Mouse (Mus musculus) layer of hippocampus, adult 8-10 months (tissue): ENCODE results near the gene Ngdn. TPM values are rescaled to one million over a fixed set of nuclear protein-coding genes. Genes with fewer than 3 reads are reported as not detected.
"Not testable (repeated sequence)": the region's sequence is repeated elsewhere in the genome, so short reads cannot be mapped to it uniquely, and the experiment has no call there.

ENCODE experiments used
- DNase-seq, 2 experiments: peaks; one replicate each; pipeline ENCODE4 v3.0.0; 2022; ENCODE audit warnings: low spot score in 2 of 2
- total RNA-seq, 4 experiments: library from RNA; stranded (reverse); gene quantifications; 2 replicates each; pipeline ENCODE4 v1.2.4; 2022

The Ngdn gene
- total RNA-seq, 4 experiments from 2014 or later: 32.5 to 39.5 (median 34.1) TPM

DNA sequence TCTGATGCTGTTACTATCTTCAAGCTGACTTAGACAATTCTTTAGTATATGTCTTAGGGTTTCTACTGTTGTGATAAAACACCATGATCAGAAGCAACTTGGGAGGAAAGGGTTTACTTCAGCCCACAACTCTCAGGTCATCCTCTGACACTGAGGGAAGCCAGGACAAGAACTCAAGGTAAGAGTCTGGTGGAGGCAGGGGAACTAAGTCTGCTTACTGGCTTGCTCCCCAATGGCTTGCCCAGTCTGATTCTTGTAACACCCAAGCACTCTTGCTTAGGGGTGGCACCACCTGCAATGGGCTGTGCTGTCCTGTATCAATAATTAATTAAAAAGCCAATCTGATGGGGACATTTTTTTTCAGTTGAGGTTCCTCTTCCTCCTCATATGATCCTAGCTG is 16.6 kb upstream of the Ngdn start:
- no peak for DNase-seq

DNA sequence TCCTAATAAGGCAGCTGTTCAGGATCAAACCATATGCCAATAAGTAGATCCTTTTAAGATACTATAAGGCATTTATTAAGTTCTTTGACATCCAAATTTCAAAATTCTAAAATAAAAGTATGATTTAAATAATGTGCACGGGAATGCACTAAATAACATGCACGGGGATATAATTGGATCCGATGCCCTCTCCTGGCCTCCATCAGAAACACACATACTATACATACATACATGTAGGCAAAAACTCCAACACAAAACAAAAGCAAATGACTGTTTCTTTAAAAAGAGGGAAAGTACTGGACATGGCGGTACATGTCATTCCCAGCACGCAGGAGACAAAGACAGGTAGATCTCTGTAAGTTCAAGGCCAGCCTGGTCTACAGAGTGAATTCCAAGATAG is 15.4 kb upstream of the Ngdn start:
- DNase-seq: not testable (repeated sequence)

DNA sequence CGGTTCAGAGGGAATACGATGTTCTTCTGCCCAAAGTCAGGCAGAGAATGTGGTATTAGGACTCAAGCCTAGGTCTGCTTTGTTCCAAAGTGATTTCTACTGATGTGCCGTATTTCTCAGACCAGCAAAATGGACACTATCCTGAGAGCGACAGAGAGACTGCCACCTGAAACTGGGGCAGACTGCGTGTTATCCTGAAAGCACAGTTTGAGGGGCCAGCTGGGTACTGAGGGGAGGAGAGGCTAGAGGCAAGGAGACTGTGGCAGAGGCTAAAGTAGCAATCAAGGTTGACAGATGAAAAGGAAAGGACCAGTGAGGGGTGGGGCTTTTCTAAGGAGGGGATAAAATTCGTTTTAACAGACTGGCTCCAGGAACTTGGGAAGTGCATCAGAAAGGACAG is 14.4 kb upstream of the Ngdn start:
- no peak for DNase-seq

DNA sequence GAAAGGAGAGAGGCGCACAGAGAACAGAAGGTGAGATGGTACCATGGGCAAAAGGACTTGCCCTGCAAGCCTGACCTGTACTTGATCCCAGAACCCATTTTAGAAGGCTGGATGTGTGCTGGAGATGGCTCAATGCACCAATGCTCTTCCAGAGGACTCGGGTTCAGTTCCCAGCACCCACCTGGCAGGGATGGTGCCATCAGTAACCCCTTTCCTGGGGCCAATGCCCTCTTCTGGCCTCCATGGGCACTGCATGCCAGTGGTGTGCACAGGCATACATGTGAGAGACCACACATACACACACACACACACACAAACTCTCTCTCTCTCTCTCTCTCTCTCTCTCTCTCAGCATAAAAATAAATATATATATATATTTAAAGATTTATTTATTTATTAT is 13.8 kb upstream of the Ngdn start:
- DNase-seq: no peak

DNA sequence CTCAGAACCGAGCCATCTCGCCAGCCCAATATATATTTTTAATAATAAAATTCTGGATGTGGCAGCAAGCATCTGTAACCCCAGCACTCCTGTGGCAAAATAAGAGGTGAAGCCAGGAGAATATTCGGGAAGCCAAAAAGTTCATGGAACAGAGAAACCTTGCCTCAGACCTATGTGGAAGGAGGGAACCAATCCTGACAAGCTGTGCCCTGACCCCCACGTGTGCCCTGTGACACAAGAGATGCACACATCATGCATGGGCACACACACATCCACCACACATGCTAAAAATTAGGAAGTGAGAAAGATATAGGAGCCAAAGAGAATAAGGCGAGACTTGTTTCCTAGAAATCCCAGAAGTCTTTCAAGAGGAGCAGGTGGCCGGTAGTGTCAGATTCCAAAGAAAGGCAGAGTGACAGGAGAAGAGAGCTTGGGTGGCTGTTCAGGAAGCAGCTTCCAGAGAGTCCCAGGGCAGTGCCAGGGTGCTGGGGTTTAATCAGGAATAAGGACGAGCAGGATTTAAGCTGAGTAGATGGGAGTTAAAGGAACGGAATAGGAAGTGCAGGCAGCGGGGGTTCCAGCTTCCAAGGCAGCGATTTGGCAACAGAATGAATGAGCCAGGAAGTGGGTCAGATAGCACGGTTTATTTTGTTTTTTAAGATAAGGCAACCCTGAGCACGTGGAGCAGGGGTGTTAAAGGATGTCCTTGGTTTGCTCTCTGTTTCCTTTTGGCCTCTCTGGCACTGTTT is 13.1 kb upstream of the Ngdn start:
- no peak for DNase-seq

DNA sequence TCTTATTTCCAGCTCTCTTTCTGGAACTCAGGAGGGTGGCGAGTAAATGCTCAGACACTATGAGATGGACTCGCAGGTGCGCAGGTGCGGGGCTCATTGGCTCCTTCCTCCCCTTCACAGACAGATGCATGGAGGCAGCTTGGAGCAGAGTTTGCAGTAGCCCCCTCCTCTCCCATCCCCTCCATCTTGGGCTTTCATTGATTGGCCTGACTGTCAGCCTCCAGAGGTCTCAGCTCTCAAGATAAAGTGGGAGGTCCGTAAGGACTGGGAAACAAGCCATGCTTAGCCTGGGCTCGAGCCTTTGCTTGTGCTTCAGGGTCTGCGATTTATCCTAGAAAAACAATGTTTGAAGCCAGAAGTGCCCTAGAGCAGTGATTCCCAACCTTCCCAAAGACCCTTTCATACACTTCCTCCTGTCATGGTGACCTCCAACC is 12.6 kb upstream of the Ngdn start:
- DNase-seq: no peak

DNA sequence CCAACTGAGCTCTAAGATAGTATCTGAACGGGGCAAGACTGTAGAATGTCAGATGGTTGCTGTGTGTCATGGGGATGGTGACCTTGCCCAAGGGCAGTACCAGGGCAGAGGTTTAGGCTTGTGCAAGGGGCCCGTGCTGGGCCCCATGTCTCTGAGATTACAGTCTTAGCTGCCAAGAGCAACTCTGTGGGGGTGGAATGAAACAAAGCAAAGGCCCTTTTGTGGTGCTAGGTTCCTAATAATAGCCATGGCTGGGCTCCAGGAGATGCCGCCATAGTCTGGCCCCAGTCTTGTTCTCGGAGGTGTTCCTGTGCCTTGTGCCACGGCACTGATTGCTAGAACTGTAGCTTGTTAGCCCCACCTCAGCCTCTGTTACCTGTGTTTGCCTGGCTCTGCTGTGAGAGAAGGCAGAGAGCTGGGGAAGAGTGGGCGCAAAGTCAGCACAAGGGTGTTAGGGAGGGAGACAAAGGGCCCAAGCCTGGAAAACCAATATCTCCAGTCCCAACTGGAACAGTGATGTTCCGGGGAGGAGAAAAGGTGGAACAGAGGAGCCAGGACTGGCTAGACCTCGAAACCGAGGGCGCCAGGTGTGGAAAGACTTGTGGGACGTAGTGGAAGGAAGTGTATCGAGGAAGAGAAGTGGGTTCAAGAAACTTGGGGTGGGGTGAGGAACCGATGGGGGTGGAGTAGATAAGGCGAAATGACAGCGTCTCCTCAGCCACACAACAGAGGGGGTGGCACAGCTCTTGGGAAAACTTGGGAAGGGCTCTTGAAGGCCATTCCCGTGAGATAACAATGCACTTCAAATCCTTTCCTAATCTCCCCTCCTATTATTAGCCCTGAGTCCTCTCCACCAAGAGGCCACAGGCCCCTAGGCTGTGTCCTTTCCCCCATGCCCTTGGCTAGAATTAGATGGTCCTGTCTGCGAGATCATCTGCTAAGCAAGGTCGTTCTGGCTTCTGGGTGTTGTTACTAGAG is 11.1 kb upstream of the Ngdn start:
- DNase-seq: no peak

DNA sequence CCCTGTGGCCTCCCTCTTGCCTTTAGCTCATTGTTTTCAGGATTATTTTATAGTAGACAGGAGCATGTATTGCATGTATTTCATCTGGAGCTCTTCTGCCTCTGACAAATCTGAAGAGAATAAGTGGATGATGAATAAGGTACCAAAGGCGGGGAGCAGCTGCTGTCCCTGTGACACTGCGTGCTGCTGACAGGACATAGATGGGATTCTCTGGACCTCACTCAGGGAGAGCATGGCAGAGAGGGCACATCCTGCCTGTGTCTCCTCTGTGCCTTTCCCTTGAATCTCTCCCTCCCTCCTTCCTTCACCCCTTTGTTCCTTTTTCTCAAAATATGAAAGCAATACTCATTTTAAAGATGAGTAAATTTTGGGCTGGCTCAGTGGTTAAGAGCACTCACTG is 9.7 kb upstream of the Ngdn start:
- no peak for DNase-seq

DNA sequence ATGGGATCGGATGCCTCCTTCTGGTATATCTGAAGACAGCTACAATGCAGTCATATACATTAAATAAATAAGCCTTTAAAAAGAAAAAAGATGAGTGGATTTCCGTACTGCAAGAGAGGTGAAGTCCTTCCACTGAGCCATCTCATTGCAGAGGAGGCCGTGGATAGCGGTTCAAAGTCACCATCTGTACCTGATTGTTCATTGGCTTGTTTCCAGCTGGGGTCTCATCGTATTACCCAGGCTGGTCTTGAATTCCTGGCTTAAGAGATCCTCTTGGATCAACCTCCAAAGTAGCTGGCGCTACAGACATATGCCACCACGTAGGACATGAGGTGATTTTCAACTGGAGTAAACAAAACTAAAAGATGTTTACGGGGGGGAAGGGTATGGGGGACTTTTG is 9.3 kb upstream of the Ngdn start:
- DNase-seq: no peak

DNA sequence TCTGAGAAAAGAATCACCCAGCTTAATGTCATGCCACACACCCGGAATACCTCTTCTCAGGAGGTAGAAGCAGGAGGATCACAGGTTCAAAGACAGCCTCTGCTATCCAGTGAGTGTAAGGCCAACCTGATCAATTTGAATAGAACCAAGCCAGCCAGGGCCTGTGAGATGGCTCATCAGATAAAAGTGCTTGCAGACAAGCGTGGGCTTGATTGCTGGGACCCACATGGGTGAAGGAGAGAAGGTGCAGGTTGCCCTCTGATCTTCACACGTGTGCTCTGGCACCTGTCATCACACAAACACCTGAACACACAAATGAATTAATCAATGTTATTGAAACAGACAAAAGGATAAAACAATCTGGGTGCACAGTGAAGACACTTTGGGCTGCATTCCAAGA is 8.7 kb upstream of the Ngdn start:
- DNase-seq: no peak

DNA sequence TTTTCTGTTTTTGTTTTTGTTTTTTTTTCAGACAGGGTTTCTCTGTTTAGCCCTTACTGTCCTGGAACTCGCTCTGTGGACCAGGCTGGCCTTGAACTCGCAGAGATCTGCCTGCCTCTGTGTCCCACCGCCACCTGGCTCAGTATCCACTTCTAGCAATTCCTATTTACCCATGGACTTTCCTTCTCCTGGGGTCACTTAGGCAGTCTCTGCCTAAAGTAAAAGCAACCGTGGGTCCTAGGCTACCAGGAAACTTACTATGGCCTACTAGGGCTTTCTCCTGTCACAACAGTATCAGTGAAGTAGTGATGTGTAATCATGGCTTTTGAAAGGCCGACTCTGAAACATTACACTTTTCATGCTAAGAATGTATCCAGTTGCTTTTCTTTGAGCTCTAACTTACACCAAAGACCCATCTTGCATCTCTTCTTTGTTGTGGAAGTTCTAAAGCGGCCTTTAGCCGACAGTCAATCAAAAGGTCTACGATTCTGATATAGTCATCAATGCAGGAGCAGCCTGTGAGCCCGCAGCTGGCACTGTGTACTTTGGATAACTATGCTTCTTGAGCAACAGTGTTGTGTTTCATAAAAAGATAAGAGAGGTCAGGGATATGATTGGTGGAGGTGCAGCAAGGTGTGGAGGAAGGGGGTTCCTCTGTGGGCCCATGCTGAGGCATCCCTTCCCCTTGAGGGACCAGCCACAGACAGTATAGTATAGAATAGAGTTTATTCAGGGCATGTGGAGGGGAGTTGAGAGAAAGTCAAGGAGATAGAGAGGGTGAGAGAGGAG is 7.9 kb upstream of the Ngdn start:
- DNase-seq: no peak

DNA sequence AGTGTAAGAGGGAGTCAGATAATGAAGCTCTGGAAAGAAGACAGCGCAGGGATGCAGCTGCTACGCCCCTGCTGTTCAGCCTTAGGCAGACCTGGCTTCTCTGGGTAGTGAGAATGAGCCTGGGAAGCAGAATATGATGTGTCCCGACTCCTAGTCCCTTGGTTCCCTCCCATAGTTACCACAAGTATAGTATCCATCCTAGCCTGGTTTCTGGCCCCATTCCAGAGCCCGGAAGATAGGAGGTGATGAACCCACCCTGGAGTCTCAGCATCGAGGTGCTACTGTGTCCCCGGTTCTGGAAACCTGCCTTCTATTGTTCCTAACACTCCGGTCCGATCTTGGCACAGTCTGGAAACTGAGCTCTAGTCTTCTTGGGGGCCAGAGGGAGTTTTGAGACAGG is 6.8 kb upstream of the Ngdn start:
- DNase-seq: no peak

DNA sequence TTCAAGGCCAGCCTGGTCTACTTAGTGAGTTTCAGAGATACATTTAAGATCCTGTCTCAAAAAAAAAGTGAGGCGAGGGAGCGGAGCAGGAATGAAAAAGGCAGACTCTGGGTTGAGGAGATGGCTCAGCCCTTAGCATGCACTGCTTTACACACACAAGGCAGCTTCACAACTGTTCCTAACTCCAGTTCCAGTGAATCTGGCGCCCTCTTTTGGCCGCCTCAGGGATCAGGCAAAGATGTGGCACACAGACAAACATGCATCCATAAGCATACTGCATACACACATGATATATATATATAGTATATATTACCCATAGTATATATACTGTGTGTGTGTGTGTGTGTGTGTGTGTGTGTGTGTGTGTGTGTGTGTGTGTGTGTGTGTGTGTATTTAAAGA is 4.1 kb upstream of the Ngdn start:
- DNase-seq: no peak

DNA sequence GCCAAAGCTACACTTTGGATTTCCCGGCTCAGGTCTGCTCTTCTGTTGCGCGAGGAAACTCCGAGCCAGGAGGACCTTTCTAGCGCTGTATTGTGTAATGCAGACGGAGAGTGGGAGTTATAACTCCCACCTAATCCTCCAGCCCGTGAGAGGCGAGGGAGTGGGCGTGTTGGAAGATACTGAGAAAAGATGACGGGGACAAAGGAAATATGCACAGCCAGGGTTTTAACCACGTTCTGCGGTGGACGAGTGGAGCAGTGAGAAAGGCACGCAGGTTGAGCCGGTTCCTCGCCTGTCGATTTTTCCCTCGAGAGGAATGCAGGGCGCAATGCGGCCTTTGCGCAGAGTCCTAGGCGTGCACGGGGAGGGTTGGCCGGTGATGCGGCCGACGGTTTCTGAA is 663 bp upstream of the Ngdn start:
- DNase-seq: peak; percentile 73 to 76

DNA sequence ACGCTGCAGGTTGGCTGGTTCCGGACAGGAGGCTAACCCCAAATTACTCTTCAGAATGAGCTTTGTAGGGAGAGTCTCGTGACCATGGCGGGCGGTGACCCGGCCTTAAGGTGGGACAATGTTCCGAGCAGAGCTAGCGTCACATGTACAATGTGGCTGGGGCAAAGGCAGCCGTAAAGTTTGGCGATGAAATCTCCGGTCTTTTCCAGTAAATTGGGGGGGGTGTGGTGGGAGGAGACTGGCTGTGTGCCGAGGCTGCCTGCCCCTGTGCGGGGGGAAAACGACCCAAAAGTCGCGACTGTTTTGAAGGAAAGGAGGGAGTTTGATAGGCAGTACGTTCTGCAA is 485 bp downstream of the Ngdn start:
- DNase-seq: no peak

DNA sequence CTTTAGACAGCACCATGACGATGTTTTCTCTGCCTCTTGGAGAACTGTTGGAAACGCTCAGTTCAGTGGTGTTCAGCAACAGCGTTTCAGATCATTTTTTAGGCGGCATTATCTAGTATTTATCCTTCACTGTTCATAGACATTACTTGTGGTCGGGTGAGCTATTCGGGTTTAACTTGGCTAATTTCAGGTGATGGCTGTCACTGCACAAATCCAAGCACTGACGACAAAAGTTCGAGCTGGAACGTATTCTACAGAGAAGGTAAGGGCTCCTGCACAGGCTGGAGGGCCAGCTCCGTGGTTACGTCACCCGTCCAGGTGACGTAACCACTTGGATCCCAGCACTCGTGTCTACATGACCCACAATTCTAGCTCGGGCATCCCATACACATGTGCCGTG is 1.6 kb downstream of the Ngdn start:
- no peak for DNase-seq

DNA sequence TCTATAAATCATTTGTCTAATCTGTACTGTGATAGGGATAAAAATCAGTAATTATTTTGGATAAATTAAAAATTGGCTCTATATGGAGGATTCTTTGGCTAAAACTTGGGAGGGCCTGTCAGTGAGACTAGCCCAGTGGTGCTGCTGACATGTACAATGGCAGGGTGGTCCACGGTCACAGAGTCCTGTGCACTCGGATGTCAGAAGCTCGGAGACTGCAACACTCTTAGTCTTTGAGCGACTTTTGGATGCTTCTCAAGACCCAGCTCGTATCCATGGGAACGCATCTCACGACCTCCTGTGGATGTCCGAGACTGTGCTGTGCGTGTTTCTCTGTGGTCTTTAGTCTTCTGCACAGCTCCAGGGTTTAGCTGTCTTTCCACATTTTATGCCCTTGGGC is 5.1 kb downstream of the Ngdn start:
- DNase-seq: no peak

DNA sequence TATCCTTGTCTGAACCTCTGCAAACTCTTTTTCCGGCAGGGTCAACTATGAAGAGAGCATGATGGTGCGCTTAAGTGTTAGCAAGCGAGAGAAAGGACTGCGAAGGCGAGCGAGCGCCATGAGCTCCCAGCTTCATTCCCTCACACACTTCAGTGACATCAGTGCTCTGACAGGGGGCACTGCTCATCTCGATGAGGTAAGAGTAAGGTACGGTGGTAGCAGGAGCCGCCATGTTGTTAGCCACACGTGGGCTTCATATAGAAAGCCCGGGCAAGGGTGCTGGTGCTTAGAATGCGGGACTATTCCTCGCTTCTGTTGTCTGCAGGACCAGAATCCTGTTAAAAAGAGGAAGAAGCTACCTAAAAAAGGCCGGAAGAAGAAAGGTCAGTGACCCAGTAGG is 7.8 kb downstream of the Ngdn start:
- no peak for DNase-seq

DNA sequence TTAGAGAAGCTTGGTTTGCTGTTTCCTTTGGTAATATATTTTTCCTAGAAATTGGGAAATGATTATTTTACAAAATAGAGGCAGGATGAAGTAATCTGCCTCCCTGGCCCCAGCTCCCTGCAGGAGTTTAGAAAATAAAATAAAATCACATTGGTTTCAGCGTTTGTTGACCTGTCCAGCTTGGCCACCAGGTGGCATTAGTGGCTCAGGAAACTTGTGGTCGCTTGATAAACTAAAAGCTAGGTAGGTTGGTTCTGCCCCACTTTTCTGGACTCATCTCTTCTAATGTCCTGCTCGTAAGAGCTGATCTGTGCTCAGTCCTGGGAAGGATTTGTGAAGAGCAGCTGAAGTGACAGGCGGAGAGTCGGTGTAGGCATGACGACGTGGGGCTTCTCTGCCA is 9.0 kb downstream of the Ngdn start:
- peak in 1 of 2 experiments; percentile 71 for DNase-seq

DNA sequence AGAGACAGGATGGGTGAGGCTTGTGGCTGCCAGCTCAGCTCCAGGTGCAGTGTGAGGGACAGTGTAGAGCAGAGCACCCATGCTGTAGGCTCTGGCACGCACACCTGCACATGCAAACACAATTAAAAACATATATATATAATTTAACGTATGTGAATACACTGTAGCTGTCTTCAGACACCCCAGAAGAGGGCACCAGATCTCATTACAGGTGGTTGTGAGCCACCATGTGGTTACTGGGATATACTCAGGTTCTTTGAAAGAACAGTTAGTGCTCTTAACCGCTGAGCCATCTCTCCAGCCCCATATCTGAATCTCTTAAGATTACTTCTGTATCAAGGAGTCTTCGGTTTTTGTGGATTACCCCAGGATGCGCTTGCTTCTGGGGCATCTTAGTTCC is 10.3 kb downstream of the Ngdn start:
- no peak for DNase-seq

DNA sequence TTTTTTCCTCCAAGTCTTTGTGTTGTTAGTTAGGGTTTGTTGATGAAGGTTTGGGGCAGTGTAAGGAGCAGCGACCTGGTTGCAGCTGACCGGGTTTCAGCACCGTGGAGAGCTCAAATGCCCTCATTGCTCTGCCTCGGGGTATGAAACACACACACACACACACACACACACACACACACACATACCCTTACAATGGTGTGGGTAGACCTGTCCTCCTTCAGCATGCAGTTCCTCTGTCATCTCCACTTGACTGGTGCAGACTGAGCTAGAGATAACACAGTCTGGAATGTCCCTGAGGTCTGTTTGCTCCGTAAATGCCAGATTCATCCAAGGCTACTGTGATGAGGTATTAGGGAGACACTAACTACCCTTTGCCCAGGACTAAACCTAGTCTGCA is 12.0 kb downstream of the Ngdn start:
- DNase-seq: no peak

DNA sequence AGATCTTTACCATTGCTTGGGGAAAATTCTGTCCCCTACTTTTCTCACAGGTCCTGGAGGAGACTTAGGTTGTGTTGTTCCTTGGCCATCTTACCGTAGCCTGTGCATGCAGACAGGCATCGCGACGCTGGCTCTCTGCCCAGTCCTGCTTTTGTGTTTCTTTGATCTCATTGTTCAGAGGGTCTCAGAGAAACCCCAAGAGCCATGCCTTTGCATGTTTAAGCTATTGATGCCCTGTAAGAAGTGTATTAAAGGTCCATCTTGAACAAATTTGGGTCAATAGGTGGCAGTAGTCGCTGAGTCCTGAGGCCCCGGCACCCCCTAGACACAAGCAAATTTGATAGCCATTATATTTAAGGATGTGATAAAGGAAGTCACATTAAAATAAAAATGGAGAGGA is 12.4 kb downstream of the Ngdn start:
- DNase-seq: no peak
